Mouse (Mus musculus) lung, postnatal 0 days (tissue): ENCODE measurements around the gene Gm17349. TPM values are rescaled to one million over a fixed set of nuclear protein-coding genes. Genes with fewer than 3 reads are reported as not detected.

Experiments used
- ATAC-seq: fragments of 200-750 bp; cut with Nextera tagmentation; 2 replicates; pipeline ENCODE4 v1.8.0; 2017; ENCODE audit warnings: moderate library complexity
- DNase-seq: peaks from one replicate; pipeline ENCODE4 v3.0.0-alpha.2; 2016; ENCODE audit warnings: low spot score
- H3K27ac ChIP-seq: fragments of 300-500 bp; sonication (generic); 2 replicates; pipeline ENCODE4 v1.5.1; 2014; ENCODE audit warnings: antibody characterized with exemption, mild to moderate bottlenecking, low read length, mixed read lengths
- H3K27me3 ChIP-seq: fragments of 300-500 bp; sonication (generic); replicated peaks from 2 replicates; pipeline ENCODE4 v1.6.1; 2014; ENCODE audit warnings: low read length, mixed read lengths; ENCODE audit not compliant: insufficient read depth
- H3K36me3 ChIP-seq: fragments of 300-500 bp; sonication (generic); 2 replicates; pipeline ENCODE4 v1.6.1; 2014; ENCODE audit warnings: low read length, mixed read lengths; ENCODE audit not compliant: insufficient read depth
- H3K4me1 ChIP-seq: fragments of 300-500 bp; sonication (generic); 2 replicates; pipeline ENCODE4 v1.6.1; 2014; ENCODE audit warnings: antibody characterized with exemption, low read depth, low read length, mixed read lengths; ENCODE audit not compliant: insufficient read depth
- H3K4me2 ChIP-seq: fragments of 300-500 bp; sonication (generic); replicated peaks from 2 replicates; pipeline ENCODE4 v1.6.1; 2014; ENCODE audit warnings: low read depth, mild to moderate bottlenecking, low read length, moderate library complexity, mixed read lengths
- H3K4me3 ChIP-seq: fragments of 300-500 bp; sonication (generic); 2 replicates; pipeline ENCODE4 v1.5.1; 2014; ENCODE audit warnings: low read depth, low read length
- H3K9ac ChIP-seq: fragments of 300-500 bp; sonication (generic); replicated peaks from 2 replicates; pipeline ENCODE4 v1.6.1; 2014; ENCODE audit warnings: low read depth, mild to moderate bottlenecking
- H3K9me3 ChIP-seq: fragments of 300-500 bp; sonication (generic); 2 replicates; pipeline ENCODE4 v1.6.1; 2016; ENCODE audit warnings: low read length, mixed read lengths
- CTCF ChIP-seq: IDR thresholded peaks from 2 replicates; pipeline ENCODE4 v1.5.1; 2016; ENCODE audit warnings: antibody characterized with exemption, mild to moderate bottlenecking
- EP300 ChIP-seq: IDR thresholded peaks from 2 replicates; pipeline ENCODE4 v1.6.1; 2016; ENCODE audit warnings: antibody characterized with exemption, mild to moderate bottlenecking, control low read depth
- WGBS: fragments of 180-500 bp; shearing (Covaris S2); extraction: QIAGEN DNeasy Blood & Tissue Kit; methylation state at CpG from one replicate; pipeline ENCODE4 v1.1.7; 2014; 5-methylcytosine and 5-hydroxymethylcytosine counted together
- polyA plus RNA-seq: library from polyadenylated mRNA; unstranded; fragments of >200 nt; fragmentation: Nextera tagmentation; extraction: Ambion mirVana; gene quantifications from 2 replicates; pipeline ENCODE4 v1.2.1, GENCODE M21; 2015

The Gm17349 gene
- polyA plus RNA-seq, 1 experiment from 2014 or later, result 3.2 TPM

DNA sequence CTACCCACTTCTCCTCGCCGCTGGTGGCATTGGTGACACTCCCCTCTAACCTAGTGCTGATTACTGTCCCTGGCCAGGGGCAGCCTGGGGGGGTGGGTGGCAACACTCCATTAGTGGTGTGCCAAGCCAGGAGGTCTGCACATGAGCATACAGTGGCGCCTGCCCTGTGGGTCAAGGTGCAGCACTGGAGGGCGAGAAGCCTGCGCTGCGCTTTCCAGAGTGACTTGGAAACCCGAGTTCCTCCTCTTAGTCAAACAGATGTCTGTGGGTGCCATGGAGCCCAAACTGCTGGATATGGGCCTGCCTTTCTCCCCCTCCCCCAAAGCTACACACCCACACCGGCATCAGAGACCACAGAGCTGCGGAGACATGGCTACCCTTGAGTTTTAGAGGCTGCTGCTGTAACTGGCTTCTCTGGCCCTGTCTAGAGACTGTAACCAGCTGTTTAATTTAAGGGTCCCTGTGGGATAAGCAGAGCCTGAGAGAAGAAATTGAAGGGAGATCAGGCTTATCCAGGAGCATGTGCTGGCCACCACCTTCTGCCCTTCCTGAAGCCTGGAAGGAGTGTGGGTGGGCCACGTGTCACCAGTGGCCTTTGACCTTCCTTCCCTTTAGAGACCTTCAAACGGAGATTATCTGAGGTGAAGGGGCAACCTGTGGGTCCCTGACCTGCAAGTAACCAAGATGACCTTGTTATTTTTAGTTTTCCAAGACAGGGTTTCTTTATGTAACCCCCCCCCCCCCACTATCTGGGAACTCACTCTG lies 10.9 kb upstream of the Gm17349 start:
- H3K27me3 ChIP-seq, result no peaks in the 10 kb centered on the region
- no peaks in the 10 kb centered on the region for H3K9me3 ChIP-seq
- TF ChIP-seq EP300, result no peak
- no peak overlapping the region for H3K9ac ChIP-seq
- DNase-seq, result no peak
- 60% methylated on average over 11 of the region's 11 CpGs for WGBS
- ATAC-seq, result peak; percentile 2; the same call in 1 of the 2 replicates
- peaks cover 11% of the 10 kb centered on the region for H3K36me3 ChIP-seq
- H3K4me3 ChIP-seq, result no peak overlapping the region
- H3K4me1 ChIP-seq, result no peaks in the 10 kb centered on the region
- no peak overlapping the region for H3K4me2 ChIP-seq
- H3K27ac ChIP-seq, result no peak overlapping the region

DNA sequence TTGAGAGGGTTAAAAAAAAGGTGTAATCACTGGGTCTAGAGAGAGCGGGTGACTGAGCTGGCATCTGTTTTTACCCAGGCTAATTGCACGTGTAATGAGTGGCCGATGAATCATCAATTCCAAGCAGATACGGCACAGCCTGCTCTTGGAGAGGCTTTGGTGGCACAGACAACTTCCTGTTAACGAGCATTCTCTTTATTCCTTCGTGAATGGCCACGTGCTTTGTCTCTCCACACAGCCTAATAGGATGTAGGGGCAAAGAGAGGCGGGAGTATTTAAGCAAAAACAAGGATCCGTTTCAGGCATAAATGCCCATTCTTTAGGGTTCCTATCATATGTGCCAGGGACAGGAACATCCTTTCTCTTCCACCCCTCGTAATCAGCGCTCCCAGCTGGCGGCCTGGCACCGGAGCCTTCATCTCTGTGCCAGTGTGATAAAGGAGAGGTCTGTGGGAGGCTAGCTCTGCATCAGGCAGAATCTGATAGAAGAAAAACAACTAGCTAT lies 10.1 kb upstream of the Gm17349 start:
- Histone ChIP-seq H3K4me3 (no peak overlapping the region), H3K9ac (no peak overlapping the region), H3K4me1 (no peaks in the 10 kb centered on the region), H3K27me3 (no peaks in the 10 kb centered on the region), H3K9me3 (no peaks in the 10 kb centered on the region), H3K27ac (no peak overlapping the region), H3K36me3 (peaks cover 18% of the 10 kb centered on the region), H3K4me2 (no peak overlapping the region)
- 79% methylated on average over 13 of the region's 13 CpGs for WGBS
- no peak for DNase-seq
- TF ChIP-seq EP300 (no peak), CTCF (no peak)
- ATAC-seq, result no peak

DNA sequence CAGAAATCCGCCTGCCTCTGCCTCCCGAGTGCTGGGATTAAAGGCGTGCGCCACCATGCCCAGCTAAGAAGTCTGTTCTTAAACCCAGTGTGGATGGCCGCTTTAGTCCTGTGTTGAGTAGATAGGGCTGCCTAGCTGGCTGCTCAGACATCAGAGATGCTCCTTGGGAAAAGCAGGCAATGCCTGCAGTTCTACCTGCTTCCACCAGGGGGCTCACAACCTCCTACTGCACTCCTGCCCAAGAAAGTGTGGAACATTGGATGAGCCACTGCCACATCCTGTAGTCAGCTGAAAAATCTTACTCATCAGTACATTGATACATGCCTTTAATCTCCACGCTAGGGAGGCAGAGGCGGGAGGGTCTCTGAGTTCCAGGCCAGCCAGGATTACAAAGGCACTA lies 9.6 kb upstream of the Gm17349 start:
- peak; percentile 89 for DNase-seq
- no peak overlapping the region for H3K4me3 ChIP-seq
- 38% methylated on average over 6 of the region's 7 CpGs for WGBS

DNA sequence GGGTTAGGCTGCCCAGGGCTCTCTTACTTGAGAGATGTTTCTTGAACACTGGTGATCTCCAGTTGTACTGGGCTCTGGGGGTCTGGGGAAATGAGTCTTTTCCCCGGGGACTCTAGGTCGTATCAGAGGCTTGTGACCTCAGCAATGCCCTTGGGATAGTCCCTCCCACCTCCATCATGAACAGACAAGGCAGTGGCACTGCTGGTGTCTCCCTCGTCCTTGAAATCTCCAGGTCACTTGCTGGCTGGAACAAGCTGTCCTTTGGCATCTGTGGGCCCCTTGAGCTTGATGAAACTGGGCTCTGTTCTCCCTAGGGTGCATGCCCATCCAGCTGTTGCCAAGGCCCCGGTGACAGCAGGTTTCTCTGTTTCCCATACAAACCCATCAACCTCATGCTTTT lies 8.9 kb upstream of the Gm17349 start:
- no peak for DNase-seq
- no peak for ATAC-seq
- Histone ChIP-seq H3K4me1 (no peaks in the 10 kb centered on the region), H3K9ac (no peak overlapping the region), H3K4me2 (no peak overlapping the region), H3K4me3 (no peak overlapping the region), H3K27me3 (no peaks in the 10 kb centered on the region), H3K9me3 (no peaks in the 10 kb centered on the region), H3K36me3 (peaks cover 23% of the 10 kb centered on the region), H3K27ac (no peak overlapping the region)
- 61% methylated on average over 4 of the region's 4 CpGs for WGBS
- TF ChIP-seq CTCF, result no peak
- no peak for TF ChIP-seq EP300

More for the DNA sequence above, 9.6 kb upstream of the Gm17349 start:
- peak; percentile 37 for ATAC-seq
- H3K27me3 ChIP-seq, result no peaks in the 10 kb centered on the region
- TF ChIP-seq EP300, result no peak
- peak; percentile 98 for TF ChIP-seq CTCF
- H3K4me2 ChIP-seq, result no peak overlapping the region
- no peak overlapping the region for H3K27ac ChIP-seq
- peaks cover 21% of the 10 kb centered on the region for H3K36me3 ChIP-seq
- no peaks in the 10 kb centered on the region for H3K9me3 ChIP-seq
- H3K9ac ChIP-seq, result no peak overlapping the region
- no peaks in the 10 kb centered on the region for H3K4me1 ChIP-seq

DNA sequence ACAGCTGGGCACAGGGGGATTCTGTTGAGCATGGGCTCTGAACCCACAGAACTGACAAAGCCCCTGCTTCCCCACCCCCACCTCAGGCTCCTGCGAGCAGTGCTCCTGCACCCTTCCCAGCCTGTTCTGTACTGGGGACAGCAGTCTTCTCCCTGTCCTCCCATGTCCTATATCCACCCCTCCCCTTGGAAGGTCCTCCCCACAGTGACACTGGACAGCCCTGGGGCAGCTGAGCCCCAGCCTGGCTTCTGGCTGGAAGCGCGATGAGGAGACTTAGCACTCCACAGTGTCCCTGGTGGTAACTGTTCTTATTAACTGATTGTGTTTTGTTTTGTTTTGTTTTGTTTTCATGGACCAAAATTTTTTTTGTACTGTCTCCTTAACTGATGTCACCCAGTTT lies 8.3 kb upstream of the Gm17349 start:
- no peak overlapping the region for H3K4me3 ChIP-seq
- DNase-seq (no peak), ATAC-seq (no peak)
- no peak overlapping the region for H3K9ac ChIP-seq
- H3K36me3 ChIP-seq, result peaks cover 28% of the 10 kb centered on the region
- WGBS, result 83% methylated on average over 3 of the region's 3 CpGs
- H3K27ac ChIP-seq, result no peak overlapping the region
- no peaks in the 10 kb centered on the region for H3K9me3 ChIP-seq
- no peaks in the 10 kb centered on the region for H3K27me3 ChIP-seq
- no peaks in the 10 kb centered on the region for H3K4me1 ChIP-seq
- no peak overlapping the region for H3K4me2 ChIP-seq
- TF ChIP-seq CTCF (no peak; the same call in 1 of the 2 replicates), EP300 (no peak)

DNA sequence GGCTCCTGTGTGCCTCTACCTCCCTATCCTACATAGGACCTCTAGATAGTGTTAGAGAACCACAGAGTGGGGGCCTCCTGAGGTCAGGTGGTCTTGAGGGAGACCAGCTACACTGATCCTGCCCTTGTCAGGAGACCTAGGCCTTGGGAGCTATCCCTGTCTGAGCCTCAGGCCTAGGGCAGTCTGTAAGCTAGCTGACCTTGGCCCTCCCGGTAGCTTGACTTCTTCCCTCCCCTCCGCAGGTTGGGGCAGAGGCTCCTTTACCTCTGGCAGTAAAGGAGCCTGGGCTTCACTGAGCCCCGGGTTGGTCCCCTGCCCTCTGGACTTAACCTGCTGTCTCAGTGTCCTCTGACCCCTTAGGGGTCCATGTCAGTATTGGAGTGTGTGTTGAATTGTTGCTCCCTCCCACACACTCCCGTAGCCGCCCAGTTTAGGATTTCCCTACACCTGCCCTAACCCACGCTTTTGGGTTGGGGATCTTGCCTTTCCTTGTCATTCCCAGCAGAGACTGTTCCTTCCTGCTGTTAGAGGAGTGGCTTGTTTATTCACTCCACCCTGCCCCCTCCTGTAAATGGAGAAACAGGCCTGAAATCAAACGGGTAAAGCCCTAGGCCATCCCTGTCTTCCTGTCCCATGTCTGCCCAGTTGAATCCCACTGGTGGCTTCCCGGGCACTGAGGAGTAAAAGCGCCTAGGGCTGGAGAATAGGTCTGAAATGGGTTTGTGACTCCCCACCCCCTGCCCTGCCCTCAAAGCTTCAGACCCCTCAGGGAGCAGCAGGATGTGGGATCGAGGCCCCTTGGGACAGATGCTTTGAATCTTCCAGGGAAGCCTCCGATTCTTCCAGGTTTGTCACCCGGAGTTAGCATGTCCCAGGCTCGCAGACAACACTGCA lies 7.6 kb upstream of the Gm17349 start:
- Histone ChIP-seq H3K4me2 (no peak overlapping the region), H3K9ac (no peak overlapping the region), H3K27me3 (no peaks in the 10 kb centered on the region), H3K4me1 (no peaks in the 10 kb centered on the region), H3K36me3 (peaks cover 32% of the 10 kb centered on the region), H3K4me3 (no peak overlapping the region), H3K27ac (no peak overlapping the region), H3K9me3 (no peaks in the 10 kb centered on the region)
- DNase-seq (no peak), ATAC-seq (no peak)
- no peak for TF ChIP-seq CTCF
- no peak for TF ChIP-seq EP300
- WGBS, result 66% methylated on average over 11 of the region's 13 CpGs
